In genomic region chr16:21787516-21788353, GRCm38 (mm10) we compare ENCODE assay signal across 8 mouse cellular contexts. TPM values are rescaled to one million over a fixed set of nuclear protein-coding genes. Genes with fewer than 3 reads are reported as not detected.
A peak's percentile ranks its signal among the peaks of the same experiment; 100 is the strongest.
DNase-seq lines count a peak whose midpoint lies in the region; ATAC-seq and TF ChIP-seq lines count a peak whose summit lies in the region.

TSS of gene Ehhadh (minus strand) at chr16:21787807.

- TF ChIP-seq CTCF in ES-Bruce4 (IDR thresholded peaks at IDR 0.05; ENCODE audit: low read depth, low read length), result no peak
- TF ChIP-seq CTCF in lung, embryonic 14.5 days (IDR thresholded peaks at IDR 0.05; ENCODE audit: low read depth), result no peak
- no peak for TF ChIP-seq CTCF in thymus, adult 2 months (IDR thresholded peaks at IDR 0.05; ENCODE audit: borderline replicate concordance, control insufficient read depth, extremely low read depth, insufficient read depth, low read length, poor library complexity)

- WGBS in forebrain, embryonic 13.5 days, result 10% methylated on average over 28 of the region's 28 CpGs
- 7% methylated on average over 28 of the region's 28 CpGs for WGBS in lung, embryonic 14.5 days
- 6% methylated on average over 28 of the region's 28 CpGs for WGBS in neural tube, embryonic 15.5 days
- 12% methylated on average over 28 of the region's 28 CpGs for WGBS in thymus, adult 2 months

- no peaks in the 10 kb centered on the region for H3K9me3 ChIP-seq in ES-Bruce4 (replicated peaks; ENCODE audit: control insufficient read depth, insufficient read depth, low read length, poor library complexity, severe bottlenecking)
- no peaks in the 10 kb centered on the region for H3K9me3 ChIP-seq in forebrain, embryonic 13.5 days (replicated peaks)
- no peaks in the 10 kb centered on the region for H3K9me3 ChIP-seq in lung, embryonic 14.5 days (ENCODE audit: low read depth, low read length)
- no peaks in the 10 kb centered on the region for H3K9me3 ChIP-seq in neural tube, embryonic 15.5 days (replicated peaks)

- TF ChIP-seq POLR2A in ES-Bruce4 (IDR thresholded peaks at IDR 0.05; ENCODE audit: insufficient read depth, low read length), result no peak
- TF ChIP-seq POLR2A in thymus, adult 2 months (IDR thresholded peaks at IDR 0.05; ENCODE audit: control insufficient read depth, extremely low read depth, insufficient read depth, low read length, poor library complexity), result peak; percentile 83

- H3K27me3 ChIP-seq in ES-Bruce4 (ENCODE audit: control insufficient read depth, insufficient read depth, low read length, poor library complexity, severe bottlenecking), result no peaks in the 10 kb centered on the region
- H3K27me3 ChIP-seq in forebrain, embryonic 13.5 days, result no peaks in the 10 kb centered on the region
- no peaks in the 10 kb centered on the region for H3K27me3 ChIP-seq in lung, embryonic 14.5 days (ENCODE audit: insufficient read depth, low read length)
- no peaks in the 10 kb centered on the region for H3K27me3 ChIP-seq in neural tube, embryonic 15.5 days (replicated peaks)
- no peaks in the 10 kb centered on the region for H3K27me3 ChIP-seq in thymus, adult 2 months (ENCODE audit: control insufficient read depth, insufficient read depth, low read length)

- H3K4me3 ChIP-seq in ES-Bruce4 (ENCODE audit: low read depth, low read length), result peak within 1 kb of the TSS; percentile 62
- peak within 1 kb of the TSS; percentile 42 for H3K4me3 ChIP-seq in forebrain, embryonic 13.5 days
- H3K4me3 ChIP-seq in lung, embryonic 14.5 days (ENCODE audit: low read depth, low read length), result peak within 1 kb of the TSS; percentile 46
- peak within 1 kb of the TSS; percentile 55 for H3K4me3 ChIP-seq in neural tube, embryonic 15.5 days (replicated peaks)
- H3K4me3 ChIP-seq in thymus, adult 2 months (ENCODE audit: control insufficient read depth, insufficient read depth, low read length), result peak within 1 kb of the TSS; percentile 50

- no peak within 1 kb of the TSS for H3K27ac ChIP-seq in ES-Bruce4 (ENCODE audit: insufficient read depth, low read length)
- H3K27ac ChIP-seq in forebrain, embryonic 13.5 days, result no peak within 1 kb of the TSS
- H3K27ac ChIP-seq in lung, embryonic 14.5 days (ENCODE audit: low read depth), result no peak within 1 kb of the TSS
- peak within 1 kb of the TSS; percentile 56 for H3K27ac ChIP-seq in neural tube, embryonic 15.5 days (replicated peaks)
- H3K27ac ChIP-seq in thymus, adult 2 months (ENCODE audit: control insufficient read depth, insufficient read depth, low read length), result no peak within 1 kb of the TSS

- no peak within 1 kb of the TSS for H3K9ac ChIP-seq in ES-Bruce4 (ENCODE audit: low read depth, poor library complexity, severe bottlenecking)
- peak within 1 kb of the TSS; percentile 66 for H3K9ac ChIP-seq in forebrain, embryonic 13.5 days
- H3K9ac ChIP-seq in lung, embryonic 14.5 days, result peak within 1 kb of the TSS; percentile 51
- H3K9ac ChIP-seq in neural tube, embryonic 15.5 days (replicated peaks), result peak within 1 kb of the TSS; percentile 54

- TF ChIP-seq EP300 in ES-Bruce4 (IDR thresholded peaks at IDR 0.05; ENCODE audit: insufficient read depth, low read depth, low read length), result no peak

- intact Hi-C loops in heart, postnatal 10 days (cut with DNase I), result no loop called here

- DNase-seq in heart, postnatal 10 days, result peak; percentile 82 to 83
- DNase-seq in kidney, postnatal 36 days, result peak; percentile 90 to 92
- peak; percentile 77 for DNase-seq in lung, embryonic 14.5 days
- peak; percentile 65 for DNase-seq in thymus, adult 2 months

- peak within 1 kb of the TSS; percentile 74 for H3K4me2 ChIP-seq in forebrain, embryonic 13.5 days
- H3K4me2 ChIP-seq in lung, embryonic 14.5 days, result peak within 1 kb of the TSS; percentile 72
- H3K4me2 ChIP-seq in neural tube, embryonic 15.5 days, result peak within 1 kb of the TSS; percentile 84

- no peaks in the 10 kb centered on the region for H3K36me3 ChIP-seq in ES-Bruce4 (ENCODE audit: control insufficient read depth, insufficient read depth, low read length, poor library complexity, severe bottlenecking)
- no peaks in the 10 kb centered on the region for H3K36me3 ChIP-seq in forebrain, embryonic 13.5 days (ENCODE audit: poor library complexity, severe bottlenecking)
- no peaks in the 10 kb centered on the region for H3K36me3 ChIP-seq in lung, embryonic 14.5 days (ENCODE audit: insufficient read depth)
- H3K36me3 ChIP-seq in neural tube, embryonic 15.5 days, result no peaks in the 10 kb centered on the region
- H3K36me3 ChIP-seq in thymus, adult 2 months (ENCODE audit: control insufficient read depth, insufficient read depth, low read length), result no peaks in the 10 kb centered on the region

- no peaks in the 10 kb centered on the region for H3K4me1 ChIP-seq in ES-Bruce4 (ENCODE audit: control insufficient read depth, insufficient read depth, low read length)
- peaks cover 11% of the 10 kb centered on the region for H3K4me1 ChIP-seq in forebrain, embryonic 13.5 days
- no peaks in the 10 kb centered on the region for H3K4me1 ChIP-seq in lung, embryonic 14.5 days (ENCODE audit: insufficient read depth)
- H3K4me1 ChIP-seq in neural tube, embryonic 15.5 days, result peaks cover 14% of the 10 kb centered on the region
- peaks cover 9% of the 10 kb centered on the region for H3K4me1 ChIP-seq in thymus, adult 2 months (replicated peaks; ENCODE audit: control insufficient read depth, insufficient read depth, low read length)

- peak; percentile 90 for ATAC-seq in cerebellum, adult (ENCODE audit: insufficient number of reproducible peaks, low FRiP score, low TSS enrichment)
- ATAC-seq in forebrain, embryonic 13.5 days, result peak; percentile 93
- ATAC-seq in lung, embryonic 14.5 days (ENCODE audit: insufficient read depth), result peak; percentile 96
- ATAC-seq in neural tube, embryonic 15.5 days (ENCODE audit: low FRiP score), result peak; percentile 91

RNA-seq across cellular contexts. Expression of gene Ehhadh, which starts in this region (rescaled TPM):
- polyA plus RNA-seq in ES-Bruce4 (2011; ENCODE audit: insufficient read depth, insufficient read length, low read depth, missing spikeins), result 3.1 and 3.9 TPM in 2 replicates
- polyA plus RNA-seq in forebrain, embryonic 13.5 days (2015; fragmentation: Nextera tagmentation; extraction: Ambion mirVana), result 0.59 and 0.61 TPM in 2 replicates
- 10 to 100 TPM; 12.9 to 18.9 TPM for total RNA-seq in heart, postnatal 10 days (2021)
- 1.6 and 2.4 TPM in 2 replicates for polyA plus RNA-seq in lung, embryonic 14.5 days (2014; fragmentation: Nextera tagmentation; extraction: Ambion mirVana)
- polyA plus RNA-seq in neural tube, embryonic 15.5 days (2015; fragmentation: Nextera tagmentation; extraction: Ambion mirVana), result 1.7 and 3.0 TPM in 2 replicates
- polyA plus RNA-seq in thymus, adult 2 months (2012; rRNA removed), result 8.0 and 9.6 TPM in 2 replicates

Comparison
In these comparisons a context has a peak if more than half of its experiments do, and no peak if none do; other contexts are left out.
1. Peak in ATAC-seq, H3K4me3 ChIP-seq, H3K9ac ChIP-seq and H3K4me2 ChIP-seq in forebrain, embryonic 13.5 days; RNA of the gene not detected or under 1 TPM.